Mouse (Mus musculus) hindbrain, embryonic 11.5 days (tissue): ENCODE results near the gene Lgals3bp. TPM values are rescaled to one million over a fixed set of nuclear protein-coding genes. Genes with fewer than 3 reads are reported as not detected.

Experiments
- ATAC-seq: fragments of 200-750 bp; cut with Nextera tagmentation; 2 replicates; pipeline ENCODE4 v1.8.0; 2017; ENCODE audit warnings: mild to moderate bottlenecking, moderate TSS enrichment, moderate library complexity; ENCODE audit not compliant: low FRiP score
- DNase-seq: peaks from one replicate; pipeline ENCODE4 v3.0.0-alpha.2; 2015; ENCODE audit warnings: low spot score
- H3K27ac ChIP-seq: fragments of 300-500 bp; sonication (generic); 2 replicates; pipeline ENCODE4 v1.5.1; 2014; ENCODE audit warnings: mild to moderate bottlenecking, low read depth, low read length
- H3K27me3 ChIP-seq: fragments of 300-500 bp; sonication (generic); 2 replicates; pipeline ENCODE4 v1.6.1; 2014; ENCODE audit warnings: mild to moderate bottlenecking, low read length, moderate library complexity, mixed read lengths; ENCODE audit not compliant: control insufficient read depth, insufficient read depth
- H3K36me3 ChIP-seq: fragments of 300-500 bp; sonication (generic); 2 replicates; pipeline ENCODE4 v1.6.1; 2014; ENCODE audit warnings: mild to moderate bottlenecking, low read length, moderate library complexity, mixed read lengths; ENCODE audit not compliant: control insufficient read depth, insufficient read depth
- H3K4me1 ChIP-seq: fragments of 300-500 bp; sonication (generic); replicated peaks from 2 replicates; pipeline ENCODE4 v1.6.1; 2014; ENCODE audit warnings: low read length, mixed read lengths; ENCODE audit not compliant: control insufficient read depth, insufficient read depth
- H3K4me2 ChIP-seq: fragments of 300-500 bp; sonication (generic); replicated peaks from 2 replicates; pipeline ENCODE4 v1.6.1; 2014; ENCODE audit warnings: mild to moderate bottlenecking, low read depth, low read length
- H3K4me3 ChIP-seq: fragments of 300-500 bp; sonication (generic); 2 replicates; pipeline ENCODE4 v1.5.1; 2014; ENCODE audit warnings: low read depth, low read length
- H3K9ac ChIP-seq: fragments of 300-500 bp; sonication (generic); 2 replicates; pipeline ENCODE4 v1.6.1; 2014; ENCODE audit warnings: low read depth, low read length
- H3K9me3 ChIP-seq: fragments of 300-500 bp; sonication (generic); 2 replicates; pipeline ENCODE4 v1.6.1; 2016; ENCODE audit warnings: low read length; ENCODE audit not compliant: control insufficient read depth
- WGBS: fragments of 180-500 bp; shearing (Covaris S2); extraction: QIAGEN DNeasy Blood & Tissue Kit; methylation state at CpG from one replicate; pipeline ENCODE4 v1.1.7; 2014; 5-methylcytosine and 5-hydroxymethylcytosine counted together
- polyA plus RNA-seq: library from polyadenylated mRNA; unstranded; fragments of >200 nt; fragmentation: Nextera tagmentation; extraction: Ambion mirVana; gene quantifications from 2 replicates; pipeline ENCODE4 v1.2.1, GENCODE M21; 2014

Lgals3bp gene
- polyA plus RNA-seq, 1 experiment from 2014 or later, result 2.7 TPM

- H3K9ac ChIP-seq, result no peak overlapping the region
- H3K27me3 ChIP-seq, result no peaks in the 10 kb centered on the region; the same call in 1 of the 2 replicates
- H3K4me1 ChIP-seq, result peaks cover 4% of the 10 kb centered on the region
- ATAC-seq, result no peak
- H3K4me3 ChIP-seq, result no peak overlapping the region
- H3K36me3 ChIP-seq, result no peaks in the 10 kb centered on the region
- H3K9me3 ChIP-seq, result no peaks in the 10 kb centered on the region
- H3K4me2 ChIP-seq, result no peak overlapping the region
- no peak for DNase-seq
- no peak overlapping the region for H3K27ac ChIP-seq
- WGBS, result 44% methylated on average over 3 of the region's 3 CpGs
These were observed 25.4 kb upstream of the Lgals3bp start for GRCm38 (mm10) chr11:118427266-118427779.

- no peaks in the 10 kb centered on the region; the same call in 1 of the 2 replicates for H3K27me3 ChIP-seq
- H3K4me2 ChIP-seq, result no peak overlapping the region
- H3K9ac ChIP-seq, result no peak overlapping the region
- WGBS, result 73% methylated on average over 5 of the region's 5 CpGs
- H3K9me3 ChIP-seq, result no peaks in the 10 kb centered on the region
- no peak overlapping the region for H3K4me3 ChIP-seq
- ATAC-seq, result no peak
- peaks cover 4% of the 10 kb centered on the region for H3K4me1 ChIP-seq
- no peak for DNase-seq
- H3K27ac ChIP-seq, result no peak overlapping the region
- H3K36me3 ChIP-seq, result no peaks in the 10 kb centered on the region
These were observed 24.9 kb upstream of the Lgals3bp start for GRCm38 (mm10) chr11:118426765-118427164.

GRCm38 (mm10) chr11:118424621-118425335 lies 22.9 kb upstream of the Lgals3bp start:
- no peaks in the 10 kb centered on the region; the same call in 1 of the 2 replicates for H3K27me3 ChIP-seq
- 61% methylated on average over 13 of the region's 13 CpGs for WGBS
- no peaks in the 10 kb centered on the region for H3K36me3 ChIP-seq
- no peak overlapping the region for H3K27ac ChIP-seq
- no peak for DNase-seq
- no peak for ATAC-seq
- H3K4me2 ChIP-seq, result no peak overlapping the region
- H3K4me3 ChIP-seq, result no peak overlapping the region
- no peak overlapping the region for H3K9ac ChIP-seq
- no peaks in the 10 kb centered on the region for H3K9me3 ChIP-seq
- peaks cover 4% of the 10 kb centered on the region for H3K4me1 ChIP-seq

GRCm38 (mm10) chr11:118423266-118423971 lies 21.5 kb upstream of the Lgals3bp start:
- peaks cover 3% of the 10 kb centered on the region for H3K4me1 ChIP-seq
- no peak for ATAC-seq
- DNase-seq, result peak; percentile 89

GRCm38 (mm10) chr11:118420261-118420660 lies 18.4 kb upstream of the Lgals3bp start:
- H3K9ac ChIP-seq, result no peak overlapping the region
- H3K9me3 ChIP-seq, result no peaks in the 10 kb centered on the region
- H3K4me3 ChIP-seq, result no peak overlapping the region
- no peak overlapping the region; the same call in 1 of the 2 replicates for H3K4me2 ChIP-seq
- H3K27me3 ChIP-seq, result no peaks in the 10 kb centered on the region
- H3K27ac ChIP-seq, result no peak overlapping the region
- peaks cover 6% of the 10 kb centered on the region; the same call in 1 of the 2 replicates for H3K4me1 ChIP-seq
- H3K36me3 ChIP-seq, result no peaks in the 10 kb centered on the region
- WGBS, result 81% methylated on average over 7 of the region's 7 CpGs
- ATAC-seq (no peak), DNase-seq (no peak)

More at GRCm38 (mm10) chr11:118423266-118423971, 21.5 kb upstream of the Lgals3bp start:
- Histone ChIP-seq H3K36me3 (no peaks in the 10 kb centered on the region), H3K27ac (no peak overlapping the region), H3K9ac (no peak overlapping the region), H3K27me3 (no peaks in the 10 kb centered on the region), H3K9me3 (no peaks in the 10 kb centered on the region), H3K4me2 (peak overlapping the region; percentile 26), H3K4me3 (no peak overlapping the region)
- 8% methylated on average over 18 of the region's 18 CpGs for WGBS

- Histone ChIP-seq H3K4me2 (peak within 1 kb of the TSS; percentile 90), H3K4me1 (peaks cover 6% of the 10 kb centered on the region; the same call in 1 of the 2 replicates), H3K9me3 (no peaks in the 10 kb centered on the region), H3K27ac (peak within 1 kb of the TSS; percentile 51), H3K4me3 (peak within 1 kb of the TSS; percentile 95), H3K36me3 (no peaks in the 10 kb centered on the region), H3K9ac (peak within 1 kb of the TSS; percentile 94), H3K27me3 (no peaks in the 10 kb centered on the region)
- WGBS, result under 1% methylated on average over 50 of the region's 50 CpGs
- ATAC-seq (peak; percentile 95), DNase-seq (peak; percentile 97)
These were observed 17.1 kb upstream of the Lgals3bp start, which contains the start of gene Cant1 for GRCm38 (mm10) chr11:118418834-118419504. Cant1 (minus strand) TSS chr11:118419086.

GRCm38 (mm10) chr11:118418442-118418833 lies 16.5 kb upstream of the Lgals3bp start:
- H3K4me2 ChIP-seq, result peak overlapping the region; percentile 90
- ATAC-seq (peak; percentile 63), DNase-seq (no peak)
- peak overlapping the region; percentile 51 for H3K27ac ChIP-seq
- no peaks in the 10 kb centered on the region for H3K27me3 ChIP-seq
- 5% methylated on average over 12 of the region's 12 CpGs for WGBS
- peak overlapping the region; percentile 94 for H3K9ac ChIP-seq
- H3K36me3 ChIP-seq, result no peaks in the 10 kb centered on the region
- peak overlapping the region; percentile 95 for H3K4me3 ChIP-seq
- H3K9me3 ChIP-seq, result no peaks in the 10 kb centered on the region
- H3K4me1 ChIP-seq, result peaks cover 6% of the 10 kb centered on the region; the same call in 1 of the 2 replicates

GRCm38 (mm10) chr11:118417496-118417895 lies 15.6 kb upstream of the Lgals3bp start:
- ATAC-seq (no peak), DNase-seq (no peak)
- Histone ChIP-seq H3K9me3 (no peaks in the 10 kb centered on the region), H3K4me3 (no peak overlapping the region), H3K27ac (no peak overlapping the region), H3K27me3 (no peaks in the 10 kb centered on the region), H3K4me1 (peaks cover 6% of the 10 kb centered on the region; the same call in 1 of the 2 replicates), H3K36me3 (no peaks in the 10 kb centered on the region), H3K4me2 (no peak overlapping the region), H3K9ac (no peak overlapping the region)
- WGBS, result 95% methylated on average over 9 of the region's 9 CpGs
